Mouse (Mus musculus): ENCODE results near the gene Galnt10. TPM values are rescaled to one million over a fixed set of nuclear protein-coding genes. Genes with fewer than 3 reads are reported as not detected.
"Not testable (repeated sequence)": the region's sequence is repeated elsewhere in the genome, so short reads cannot be mapped to it uniquely, and the experiment has no call there.

Gene Galnt10
- polyA plus RNA-seq, 1 experiment from 2014 or later = 12.3 TPM

DNA sequence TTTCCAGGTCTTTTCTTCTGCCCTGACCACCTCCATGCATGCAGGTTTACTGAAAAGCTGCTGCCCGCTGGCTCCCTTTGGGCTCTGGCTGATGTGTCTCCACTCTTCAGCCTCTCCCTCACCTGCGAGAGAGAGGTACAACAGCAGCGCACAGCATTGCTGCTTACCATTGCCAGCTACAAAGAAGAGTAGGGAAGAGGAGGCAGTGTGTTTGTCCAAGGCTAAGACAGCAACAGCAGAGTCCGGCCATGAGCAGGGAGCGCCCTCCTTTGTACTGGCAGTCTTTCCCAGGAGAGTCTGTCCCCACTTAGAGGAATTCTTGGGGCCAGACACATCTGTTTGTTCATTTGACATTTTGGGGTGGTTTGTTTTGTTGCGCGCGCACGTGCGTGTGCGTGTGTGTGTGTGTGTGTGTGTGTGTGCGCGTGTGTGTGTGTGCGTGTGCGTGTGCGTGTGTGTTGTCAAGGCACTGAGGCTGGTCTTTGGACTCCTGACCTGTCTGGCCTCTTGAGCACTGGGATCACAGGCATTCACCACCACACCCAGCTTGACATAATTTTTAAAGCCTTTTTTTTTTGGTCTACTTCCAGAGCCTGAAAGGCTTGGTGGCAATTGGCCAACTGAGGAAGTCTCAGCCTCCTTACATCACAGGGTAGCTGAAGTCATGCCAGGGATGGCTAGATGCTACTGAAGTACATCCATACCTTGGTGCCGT is 163.9 kb downstream of the Galnt10 start:
- no peaks in the 10 kb centered on the region for H3K27me3 ChIP-seq (replicated peaks; ENCODE audit: control insufficient read depth, insufficient read depth, low read length)
- H3K9ac ChIP-seq (ENCODE audit: low read depth, low read length) = no peak overlapping the region
- H3K27ac ChIP-seq (ENCODE audit: low read depth, low read length) = no peak overlapping the region
- H3K4me2 ChIP-seq (ENCODE audit: low read length) = no peak overlapping the region
- H3K36me3 ChIP-seq (ENCODE audit: control insufficient read depth, insufficient read depth, low read length) = peaks cover 4% of the 10 kb centered on the region; the same call in 1 of the 2 replicates
- ATAC-seq = no peak
- no peak overlapping the region for H3K4me3 ChIP-seq (ENCODE audit: low read length)
- no peaks in the 10 kb centered on the region for H3K9me3 ChIP-seq (ENCODE audit: control insufficient read depth, low read length)
- H3K4me1 ChIP-seq (ENCODE audit: control insufficient read depth, insufficient read depth, low read depth, low read length) = no peaks in the 10 kb centered on the region
- WGBS = 96% methylated on average over 17 of the region's 17 CpGs

DNA sequence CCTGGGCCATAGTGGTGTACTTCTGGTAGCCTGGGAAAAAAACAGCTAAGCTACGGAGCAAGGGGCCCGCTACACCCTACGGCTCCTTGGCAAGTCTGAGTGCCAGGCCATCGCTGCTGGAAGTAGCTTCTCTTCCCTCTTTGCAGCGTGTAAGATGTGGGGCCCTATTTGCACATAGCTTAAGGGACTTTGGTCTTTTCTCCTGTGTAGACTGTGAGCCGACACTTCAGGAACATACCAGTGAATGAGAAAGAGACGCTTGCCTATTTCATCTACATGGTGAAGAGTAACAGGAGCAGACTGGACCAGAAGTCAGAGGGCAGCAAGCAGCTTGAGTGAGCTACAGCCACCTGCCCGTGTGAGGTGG is 164.5 kb downstream of the Galnt10 start:
- H3K27ac ChIP-seq (ENCODE audit: low read depth, low read length) = no peak overlapping the region
- no peak for ATAC-seq
- H3K27me3 ChIP-seq (replicated peaks; ENCODE audit: control insufficient read depth, insufficient read depth, low read length) = no peaks in the 10 kb centered on the region
- WGBS = 91% methylated on average over 8 of the region's 8 CpGs
- H3K36me3 ChIP-seq (ENCODE audit: control insufficient read depth, insufficient read depth, low read length) = peaks cover 4% of the 10 kb centered on the region; the same call in 1 of the 2 replicates
- H3K4me2 ChIP-seq (ENCODE audit: low read length) = no peak overlapping the region
- no peaks in the 10 kb centered on the region for H3K9me3 ChIP-seq (ENCODE audit: control insufficient read depth, low read length)
- H3K4me1 ChIP-seq (ENCODE audit: control insufficient read depth, insufficient read depth, low read depth, low read length) = no peaks in the 10 kb centered on the region
- no peak overlapping the region for H3K9ac ChIP-seq (ENCODE audit: low read depth, low read length)
- no peak overlapping the region for H3K4me3 ChIP-seq (ENCODE audit: low read length)

DNA sequence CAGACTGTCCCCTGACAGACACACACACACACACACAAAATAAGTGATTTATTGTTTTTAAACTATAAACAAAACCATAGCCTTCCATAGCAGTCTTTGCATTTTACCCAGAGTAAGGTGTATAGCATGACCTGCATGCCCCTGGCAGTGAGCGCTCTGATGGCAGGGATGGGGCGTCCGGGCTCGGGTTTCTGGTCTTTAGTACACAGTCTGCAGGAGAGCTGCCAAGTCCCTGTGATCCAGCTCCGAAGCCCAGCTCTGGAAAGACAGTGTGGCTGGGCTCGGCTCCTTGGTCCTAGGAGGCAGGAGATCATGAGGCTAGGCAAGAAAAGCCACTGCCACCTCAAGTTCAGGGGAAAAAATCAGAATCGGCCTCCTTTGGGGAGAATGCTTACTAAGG is 165.8 kb downstream of the Galnt10 start:
- no peak for ATAC-seq
- H3K9ac ChIP-seq (ENCODE audit: low read depth, low read length) = no peak overlapping the region
- H3K4me1 ChIP-seq (ENCODE audit: control insufficient read depth, insufficient read depth, low read depth, low read length) = no peaks in the 10 kb centered on the region
- no peak overlapping the region for H3K4me2 ChIP-seq (ENCODE audit: low read length)
- peaks cover 4% of the 10 kb centered on the region; the same call in 1 of the 2 replicates for H3K36me3 ChIP-seq (ENCODE audit: control insufficient read depth, insufficient read depth, low read length)
- no peaks in the 10 kb centered on the region for H3K9me3 ChIP-seq (ENCODE audit: control insufficient read depth, low read length)
- H3K27ac ChIP-seq (ENCODE audit: low read depth, low read length) = no peak overlapping the region
- WGBS = 85% methylated on average over 7 of the region's 7 CpGs
- no peak overlapping the region for H3K4me3 ChIP-seq (ENCODE audit: low read length)
- no peaks in the 10 kb centered on the region for H3K27me3 ChIP-seq (replicated peaks; ENCODE audit: control insufficient read depth, insufficient read depth, low read length)

DNA sequence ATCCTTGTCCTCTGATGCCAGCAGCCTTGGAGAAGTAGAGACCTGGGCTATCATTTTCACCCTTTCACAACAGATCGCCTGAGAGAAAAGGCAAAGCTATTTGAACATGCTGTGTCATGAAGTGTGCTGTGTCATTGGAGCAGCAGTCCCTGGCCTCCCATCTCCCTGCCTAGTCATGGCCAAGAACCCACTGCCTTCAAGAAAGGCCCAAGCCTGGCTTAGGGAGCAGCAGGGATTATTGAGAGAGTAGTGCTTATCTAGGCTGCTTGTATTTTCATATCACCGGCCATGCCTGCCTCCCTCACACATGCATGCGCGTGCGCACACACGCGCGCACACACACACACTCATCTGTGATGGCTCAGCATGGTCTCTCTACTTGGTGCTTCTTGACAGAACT is 167.0 kb downstream of the Galnt10 start:
- Histone ChIP-seq H3K36me3 (ENCODE audit: control insufficient read depth, insufficient read depth, low read length) (peaks cover 4% of the 10 kb centered on the region; the same call in 1 of the 2 replicates), H3K27me3 (replicated peaks; ENCODE audit: control insufficient read depth, insufficient read depth, low read length) (no peaks in the 10 kb centered on the region), H3K4me2 (ENCODE audit: low read length) (no peak overlapping the region), H3K4me3 (ENCODE audit: low read length) (no peak overlapping the region), H3K9me3 (ENCODE audit: control insufficient read depth, low read length) (no peaks in the 10 kb centered on the region), H3K27ac (ENCODE audit: low read depth, low read length) (no peak overlapping the region), H3K4me1 (ENCODE audit: control insufficient read depth, insufficient read depth, low read depth, low read length) (no peaks in the 10 kb centered on the region), H3K9ac (ENCODE audit: low read depth, low read length) (no peak overlapping the region)
- ATAC-seq = no peak
- 96% methylated on average over 8 of the region's 8 CpGs for WGBS

DNA sequence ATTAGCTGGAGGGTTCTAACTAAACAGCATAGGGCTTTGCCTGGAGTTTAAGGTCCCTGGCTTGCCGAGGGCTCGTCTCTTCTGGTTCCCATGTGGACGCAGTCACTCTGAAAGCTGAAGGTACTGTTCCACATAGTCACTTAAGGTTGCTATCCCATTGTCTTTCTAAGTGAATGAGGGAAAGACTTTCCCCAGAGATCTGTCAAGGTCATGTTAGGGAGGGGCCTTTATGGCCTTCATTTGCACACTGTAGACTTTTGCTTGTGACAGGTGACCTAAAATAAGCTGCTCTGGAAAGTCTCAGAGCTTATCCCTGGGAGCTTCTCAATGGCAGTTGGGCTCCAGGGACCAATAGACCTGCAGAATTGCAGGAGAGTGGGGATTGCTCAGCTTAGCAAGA is 168.4 kb downstream of the Galnt10 start:
- no peaks in the 10 kb centered on the region for H3K9me3 ChIP-seq (ENCODE audit: control insufficient read depth, low read length)
- WGBS = 90% methylated on average over 3 of the region's 3 CpGs
- H3K4me2 ChIP-seq (ENCODE audit: low read length) = no peak overlapping the region
- H3K27ac ChIP-seq (ENCODE audit: low read depth, low read length) = no peak overlapping the region
- H3K4me3 ChIP-seq (ENCODE audit: low read length) = no peak overlapping the region
- H3K4me1 ChIP-seq (ENCODE audit: control insufficient read depth, insufficient read depth, low read depth, low read length) = no peaks in the 10 kb centered on the region
- H3K9ac ChIP-seq (ENCODE audit: low read depth, low read length) = no peak overlapping the region
- no peak for ATAC-seq
- H3K27me3 ChIP-seq (replicated peaks; ENCODE audit: control insufficient read depth, insufficient read depth, low read length) = no peaks in the 10 kb centered on the region
- peaks cover 4% of the 10 kb centered on the region; the same call in 1 of the 2 replicates for H3K36me3 ChIP-seq (ENCODE audit: control insufficient read depth, insufficient read depth, low read length)

DNA sequence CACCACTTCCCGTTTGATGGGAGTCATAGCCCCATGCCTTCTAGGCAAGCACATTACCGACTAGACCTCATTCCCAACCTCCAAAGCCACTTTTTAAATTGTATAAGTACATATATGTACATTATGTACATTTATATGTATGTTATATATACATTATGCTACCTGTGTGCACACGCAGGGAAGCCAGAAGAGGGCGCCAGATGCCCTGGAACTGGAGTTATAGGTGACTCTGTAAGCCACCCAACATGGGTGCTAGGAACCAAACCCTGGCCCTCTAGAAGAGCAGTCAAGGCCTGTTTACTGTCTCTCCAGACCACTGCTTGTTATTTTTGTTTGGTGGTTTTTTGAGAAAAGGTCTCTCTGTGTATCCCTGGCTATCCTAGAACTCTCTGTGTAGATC is 172.9 kb downstream of the Galnt10 start:
- H3K27ac ChIP-seq (ENCODE audit: low read depth, low read length) = no peak overlapping the region
- no peaks in the 10 kb centered on the region for H3K36me3 ChIP-seq (ENCODE audit: control insufficient read depth, insufficient read depth, low read length)
- no peaks in the 10 kb centered on the region for H3K27me3 ChIP-seq (replicated peaks; ENCODE audit: control insufficient read depth, insufficient read depth, low read length)
- 88% methylated on average over 4 of the region's 4 CpGs for WGBS
- no peaks in the 10 kb centered on the region for H3K4me1 ChIP-seq (ENCODE audit: control insufficient read depth, insufficient read depth, low read depth, low read length)
- H3K4me2 ChIP-seq (ENCODE audit: low read length) = no peak overlapping the region
- no peak overlapping the region for H3K4me3 ChIP-seq (ENCODE audit: low read length)
- H3K9me3 ChIP-seq (ENCODE audit: control insufficient read depth, low read length) = no peaks in the 10 kb centered on the region
- H3K9ac ChIP-seq (ENCODE audit: low read depth, low read length) = no peak overlapping the region
- no peak for ATAC-seq

DNA sequence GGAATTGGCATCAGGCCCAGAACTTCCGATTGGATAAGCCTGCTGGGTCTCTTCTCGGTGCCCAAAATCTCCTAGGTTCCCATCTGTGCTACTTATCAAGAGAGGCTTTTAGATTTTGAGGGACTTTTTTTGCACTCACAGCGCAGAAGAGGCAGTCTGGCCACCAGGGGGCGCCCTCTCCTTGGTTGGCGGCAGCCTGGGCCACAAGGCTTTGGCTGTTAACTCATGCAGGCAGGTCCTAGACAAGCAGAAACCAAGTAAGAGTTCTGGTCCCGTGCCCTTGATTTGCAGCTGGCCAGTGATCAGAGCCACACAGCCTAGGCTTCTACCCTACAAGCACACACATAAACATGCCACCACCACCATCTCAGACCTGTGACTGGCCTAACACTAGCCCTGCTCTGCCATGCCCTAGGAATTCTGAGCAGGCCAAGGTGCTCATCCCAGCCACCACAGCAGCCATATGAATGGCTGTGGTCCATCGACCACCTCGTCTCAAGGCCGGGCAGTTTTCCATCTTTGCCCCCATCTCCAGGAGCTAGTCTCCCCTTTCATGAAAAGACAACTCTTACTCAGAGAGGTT is 174.8 kb downstream of the Galnt10 start:
- H3K4me3 ChIP-seq (ENCODE audit: low read length) = no peak overlapping the region
- H3K4me2 ChIP-seq (ENCODE audit: low read length) = no peak overlapping the region
- H3K4me1 ChIP-seq (ENCODE audit: control insufficient read depth, insufficient read depth, low read depth, low read length) = no peaks in the 10 kb centered on the region
- no peak overlapping the region for H3K27ac ChIP-seq (ENCODE audit: low read depth, low read length)
- 29% methylated on average over 9 of the region's 9 CpGs for WGBS
- no peak overlapping the region for H3K9ac ChIP-seq (ENCODE audit: low read depth, low read length)
- H3K27me3 ChIP-seq (replicated peaks; ENCODE audit: control insufficient read depth, insufficient read depth, low read length) = peaks cover 13% of the 10 kb centered on the region
- H3K36me3 ChIP-seq (ENCODE audit: control insufficient read depth, insufficient read depth, low read length) = no peaks in the 10 kb centered on the region
- H3K9me3 ChIP-seq (ENCODE audit: control insufficient read depth, low read length) = no peaks in the 10 kb centered on the region
- ATAC-seq = 0 out of 2 replicates have a peak, but pooled peaks have one; percentile 37

DNA sequence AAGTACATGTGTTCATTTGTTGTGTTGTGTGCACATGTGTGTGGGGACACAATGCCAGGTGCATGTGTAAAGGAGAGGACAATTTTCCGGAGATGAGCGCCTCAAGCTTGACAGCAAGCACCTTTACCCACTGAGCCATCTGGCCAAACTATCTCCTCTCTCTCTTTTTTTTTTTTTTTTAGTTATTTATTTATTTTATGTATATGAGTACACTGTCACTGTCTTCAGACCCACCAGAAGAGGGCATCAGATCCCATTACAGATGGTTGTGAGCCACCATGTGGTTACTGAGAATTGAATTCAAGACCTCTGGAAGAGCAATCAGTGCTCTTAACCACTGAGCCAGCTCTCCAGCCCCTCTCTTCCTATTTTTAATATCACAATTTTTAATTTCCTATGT is 177.9 kb downstream of the Galnt10 start:
- not testable (repeated sequence) for H3K27ac ChIP-seq (ENCODE audit: low read depth, low read length); H3K4me2 ChIP-seq (ENCODE audit: low read length); ATAC-seq; H3K36me3 ChIP-seq (ENCODE audit: control insufficient read depth, insufficient read depth, low read length); H3K4me3 ChIP-seq (ENCODE audit: low read length); H3K9me3 ChIP-seq (ENCODE audit: control insufficient read depth, low read length); H3K9ac ChIP-seq (ENCODE audit: low read depth, low read length); H3K4me1 ChIP-seq (ENCODE audit: control insufficient read depth, insufficient read depth, low read depth, low read length)
- peaks cover 27% of the 10 kb centered on the region for H3K27me3 ChIP-seq (replicated peaks; ENCODE audit: control insufficient read depth, insufficient read depth, low read length)
- 91% methylated on average over 2 of the region's 2 CpGs for WGBS

DNA sequence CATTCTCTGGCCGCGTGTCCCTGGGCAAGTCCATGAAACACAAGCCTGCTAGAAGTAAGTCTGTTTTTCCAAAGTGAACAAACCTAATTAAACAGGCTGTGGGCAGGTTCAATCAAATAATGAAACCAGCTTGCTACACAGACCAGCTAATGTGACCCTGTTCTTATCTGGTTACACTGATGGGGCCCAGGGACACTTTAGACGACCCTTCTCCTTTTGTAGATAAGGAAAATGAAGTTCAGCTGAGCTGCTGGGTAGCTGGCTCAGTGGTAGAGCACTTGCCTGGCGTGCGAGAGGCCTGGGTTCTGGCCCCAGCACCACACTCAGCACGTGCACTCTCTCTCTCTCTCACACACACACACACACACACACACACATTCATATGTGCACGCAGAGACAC is 178.5 kb downstream of the Galnt10 start:
- no peak overlapping the region for H3K4me3 ChIP-seq (ENCODE audit: low read length)
- no peak for ATAC-seq
- WGBS = 81% methylated on average over 7 of the region's 7 CpGs
- peaks cover 30% of the 10 kb centered on the region for H3K27me3 ChIP-seq (replicated peaks; ENCODE audit: control insufficient read depth, insufficient read depth, low read length)
- no peak overlapping the region for H3K9ac ChIP-seq (ENCODE audit: low read depth, low read length)
- no peak overlapping the region for H3K4me2 ChIP-seq (ENCODE audit: low read length)
- no peak overlapping the region for H3K27ac ChIP-seq (ENCODE audit: low read depth, low read length)
- peaks cover 7% of the 10 kb centered on the region for H3K4me1 ChIP-seq (ENCODE audit: control insufficient read depth, insufficient read depth, low read depth, low read length)
- no peaks in the 10 kb centered on the region for H3K36me3 ChIP-seq (ENCODE audit: control insufficient read depth, insufficient read depth, low read length)
- no peaks in the 10 kb centered on the region for H3K9me3 ChIP-seq (ENCODE audit: control insufficient read depth, low read length)
